Mouse (Mus musculus) induced T-regulatory cell, adult 2 months (primary cell): Measurements from ENCODE around the gene Cldn9.

Experiments used
- DNase-seq: peaks from one replicate; pipeline ENCODE4 v3.0.0-alpha.2; 2012; ENCODE audit warnings: low read depth

Gene Cldn9

DNA sequence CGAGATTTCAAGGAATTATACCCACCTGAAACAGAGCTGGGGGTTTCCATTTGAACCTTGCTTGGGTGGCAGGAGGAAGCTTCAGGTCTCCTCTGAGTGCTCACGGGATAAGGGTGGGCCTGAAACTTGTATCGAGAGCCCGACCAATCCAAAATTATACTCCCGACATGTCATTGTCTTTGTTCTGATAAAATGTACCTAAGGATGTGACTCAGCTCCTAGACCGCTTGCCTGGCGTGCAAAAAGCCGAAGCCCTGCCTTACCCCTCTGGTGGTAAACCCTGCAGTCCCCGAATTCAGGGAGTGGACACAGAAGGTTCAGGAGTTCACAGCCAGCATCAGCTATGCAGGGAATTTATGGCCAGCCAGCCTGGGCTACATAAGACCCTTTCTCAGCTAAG is 3.5 kb downstream of the Cldn9 start:
- DNase-seq: no peak

DNA sequence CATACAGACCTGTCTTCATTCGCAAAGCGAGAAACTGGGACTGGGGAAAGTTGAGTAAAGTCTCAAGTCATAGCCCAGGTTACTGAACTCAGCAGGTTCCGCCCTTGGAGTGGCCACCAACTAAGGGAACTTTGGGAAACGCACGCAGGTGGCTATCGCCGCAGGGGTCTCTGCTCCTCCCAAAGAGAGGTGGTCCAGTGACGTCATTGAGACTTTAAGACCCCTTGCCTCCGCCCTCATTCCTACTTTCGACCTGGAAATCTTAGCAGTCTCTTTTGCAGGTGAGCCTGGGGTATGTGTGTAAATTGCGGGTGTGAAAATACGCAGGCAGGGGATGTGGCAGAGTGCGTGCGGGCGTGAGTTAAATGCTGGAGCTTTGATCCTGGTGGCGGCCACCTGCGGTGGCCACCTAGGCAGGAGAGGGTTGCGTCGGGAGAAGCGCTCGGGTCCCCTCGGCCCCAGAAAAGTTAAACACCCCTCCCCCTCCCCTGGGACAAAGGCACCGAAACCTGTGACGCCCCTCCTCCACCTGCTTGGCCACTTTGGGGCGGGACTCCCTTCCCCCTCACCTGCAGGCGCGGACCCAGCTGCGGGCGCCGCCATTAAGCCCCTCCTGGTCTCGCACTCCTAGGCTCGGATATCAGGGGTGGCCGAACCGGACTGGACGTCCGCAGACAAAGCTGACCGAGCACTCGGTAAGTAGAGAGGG is 4.5 kb downstream of the Cldn9 start, which contains the start of gene Cldn6:
TSS of gene Cldn6 (plus strand) at position 123 of the 709 bp plus-strand sequence.
- DNase-seq: no peak

DNA sequence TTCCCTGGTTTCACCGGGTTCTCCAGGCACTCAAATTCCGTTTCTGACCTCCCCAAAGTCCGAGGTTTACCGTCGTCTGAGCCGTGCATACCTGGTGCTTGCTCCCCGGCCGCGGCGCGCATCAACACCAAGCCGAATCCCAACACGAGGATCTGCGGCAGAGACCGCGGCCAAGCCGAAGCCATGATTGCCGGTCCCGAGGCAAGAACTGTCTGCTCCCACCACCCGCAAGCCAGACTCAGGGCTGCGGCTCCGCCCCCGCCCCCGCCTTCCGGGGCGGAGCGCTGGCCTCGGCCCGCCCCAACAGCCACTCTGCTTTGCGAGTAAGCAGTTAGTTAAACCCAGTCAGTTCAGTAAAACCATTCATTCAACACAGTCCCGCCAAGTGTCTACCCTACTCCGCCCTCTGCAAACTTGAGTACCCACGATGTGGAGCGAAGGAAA is 6.6 kb downstream of the Cldn9 start, which contains the start of gene Tnfrsf12a:
TSS of gene Tnfrsf12a (minus strand) at position 233 of the 444 bp plus-strand sequence.
- DNase-seq: peak; percentile 95

DNA sequence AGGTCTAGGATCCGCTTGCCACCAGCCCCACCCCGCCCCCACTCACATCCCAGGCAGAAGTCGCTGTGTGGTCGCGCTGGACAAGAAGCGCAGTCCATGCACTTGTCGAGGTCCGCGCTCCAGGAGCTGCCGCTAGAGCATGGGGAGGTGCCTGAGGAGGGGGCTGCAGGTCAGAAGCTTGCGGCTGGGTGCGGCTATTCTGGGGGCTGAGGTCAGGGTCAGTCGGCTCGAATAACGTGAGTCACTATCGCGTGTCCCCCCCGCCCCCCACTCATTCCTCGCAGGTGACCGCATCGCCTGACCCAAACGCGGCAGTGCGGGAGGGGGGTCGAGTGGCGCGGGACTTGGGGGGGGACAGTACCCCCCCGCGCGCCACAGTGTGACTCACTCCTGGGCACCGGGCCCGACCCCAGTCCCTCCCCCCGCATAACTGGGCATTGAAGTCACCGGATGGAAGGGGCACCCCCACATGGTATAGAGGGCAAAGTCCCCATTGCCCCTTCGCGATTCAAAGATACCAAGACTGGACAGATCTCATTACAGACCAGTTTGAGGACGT is 7.3 kb downstream of the Cldn9 start:
- peak; percentile 65 for DNase-seq

DNA sequence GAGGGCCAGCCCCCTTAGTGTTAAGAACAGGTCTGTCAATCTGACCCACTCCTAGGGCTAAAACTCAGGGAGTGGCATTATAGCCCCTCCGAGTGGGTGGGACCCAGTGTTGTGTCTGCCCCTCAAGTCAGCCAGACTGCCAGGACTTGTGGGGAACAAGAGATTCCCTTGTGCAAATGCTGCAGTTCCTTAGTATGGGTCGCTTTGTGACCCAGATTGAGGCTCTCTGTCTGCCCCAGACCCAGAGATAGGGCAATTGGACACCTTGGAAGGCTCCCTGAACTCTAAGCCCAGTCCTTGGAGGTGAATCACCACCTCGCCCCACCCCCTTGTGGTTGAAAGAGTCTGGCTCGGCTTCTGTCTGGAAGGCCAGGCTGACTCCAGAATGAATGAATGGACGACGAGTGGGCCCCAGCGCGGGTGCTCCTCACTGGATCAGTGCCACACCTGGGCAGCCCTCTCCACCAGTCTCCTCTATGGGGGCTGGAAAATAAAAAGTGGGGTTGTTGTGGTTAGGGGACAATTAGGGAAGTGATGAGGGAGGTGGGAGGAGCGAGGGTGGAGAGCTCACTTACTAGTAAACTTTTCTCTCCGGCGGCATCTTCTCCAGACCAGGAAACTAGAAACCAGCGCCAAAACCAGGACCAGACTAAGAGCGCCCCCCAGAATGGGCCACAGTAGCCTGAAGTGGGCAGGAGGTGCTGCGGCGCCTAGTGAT is 8.1 kb downstream of the Cldn9 start:
- peak; percentile 61 for DNase-seq

DNA sequence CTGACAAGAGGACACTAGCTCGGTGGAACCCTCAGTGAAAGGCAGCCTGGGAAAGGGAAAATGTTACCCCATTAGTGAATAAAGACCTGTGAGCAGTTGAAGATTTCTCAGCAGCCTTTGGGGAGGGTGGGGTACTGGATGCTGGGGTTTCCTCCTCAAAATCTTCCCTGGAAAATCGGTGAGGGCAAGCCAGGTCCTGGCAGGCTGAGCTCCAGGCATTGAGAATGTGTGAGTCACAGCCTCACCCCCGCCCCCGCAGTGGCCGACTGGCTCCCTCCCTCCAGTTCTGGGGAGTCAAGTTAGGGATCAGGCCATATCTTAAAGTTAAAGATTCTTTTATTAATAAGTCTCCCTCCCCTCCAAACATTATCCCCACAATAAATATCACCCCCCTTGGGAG is 8.7 kb downstream of the Cldn9 start:
- DNase-seq: no peak

DNA sequence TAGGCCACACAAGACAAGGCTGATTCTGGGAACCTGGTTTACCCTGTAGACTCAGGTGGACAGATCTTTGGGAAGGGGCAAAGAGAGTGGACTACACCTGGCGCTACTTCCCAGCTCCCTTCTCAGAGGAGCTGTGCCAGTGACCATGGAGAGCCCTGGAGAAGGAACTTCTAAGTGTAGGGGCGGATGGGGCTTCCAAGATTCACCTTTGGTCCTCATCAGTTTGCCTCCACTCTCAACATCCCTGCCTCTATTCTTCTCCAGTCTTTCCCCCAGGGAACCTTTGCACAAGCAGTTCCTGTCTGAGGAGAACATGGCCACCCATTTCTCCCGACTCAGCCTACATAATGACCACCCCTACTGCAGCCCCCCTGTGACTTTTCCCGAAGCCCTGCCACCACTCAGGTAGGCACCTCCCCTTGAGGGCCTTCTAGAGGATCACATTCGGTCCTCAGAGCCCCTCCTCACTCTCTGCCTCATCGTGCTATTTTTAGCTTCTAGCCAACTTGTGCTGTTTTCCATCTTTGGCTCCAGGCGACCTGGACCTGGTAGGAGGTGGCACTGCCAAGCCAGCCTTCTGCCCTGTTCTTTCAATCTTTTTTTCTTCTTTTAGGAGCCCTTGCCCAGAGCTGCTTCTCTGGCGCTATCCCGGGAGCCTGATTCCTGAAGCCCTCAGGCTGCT is 9.4 kb downstream of the Cldn9 start:
- peak; percentile 37 for DNase-seq

DNA sequence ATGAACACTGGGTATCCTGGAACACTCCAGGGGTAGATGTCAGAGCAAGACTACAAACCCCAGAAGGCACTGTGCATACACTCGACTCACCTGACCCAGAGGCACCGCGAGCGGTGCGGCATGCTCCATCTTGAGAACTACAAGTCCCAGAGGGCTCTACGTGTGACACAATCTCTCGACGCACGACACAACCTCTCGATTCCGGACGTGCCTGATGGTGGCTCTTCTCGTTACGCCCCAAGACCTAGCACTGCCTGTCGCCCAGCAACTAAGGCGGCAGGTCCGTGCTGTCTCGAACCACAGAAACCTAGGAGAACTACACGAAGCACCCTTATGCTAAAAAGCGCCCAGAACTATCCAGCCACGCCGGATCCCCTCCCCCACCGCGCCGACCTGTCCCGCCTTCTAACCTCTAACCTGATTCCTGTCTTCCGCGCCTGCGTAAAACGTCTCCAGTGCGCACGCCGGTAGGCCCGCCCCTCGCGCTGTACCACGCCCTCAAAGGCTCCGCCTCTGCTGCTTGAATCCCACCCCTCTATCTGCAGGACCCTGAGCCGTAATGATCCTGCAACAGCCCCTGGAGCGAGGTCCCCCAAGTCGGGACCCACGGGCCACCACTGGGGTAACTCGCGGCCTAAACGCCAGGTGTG is 10.3 kb downstream of the Cldn9 start, which contains the start of the genes Hcfc1r1 and Thoc6:
TSS of gene Hcfc1r1 (plus strand) at position 173 of the 650 bp plus-strand sequence.
TSS of gene Thoc6 (minus strand) at position 459 of the 650 bp plus-strand sequence.
- DNase-seq: peak; percentile 97

DNA sequence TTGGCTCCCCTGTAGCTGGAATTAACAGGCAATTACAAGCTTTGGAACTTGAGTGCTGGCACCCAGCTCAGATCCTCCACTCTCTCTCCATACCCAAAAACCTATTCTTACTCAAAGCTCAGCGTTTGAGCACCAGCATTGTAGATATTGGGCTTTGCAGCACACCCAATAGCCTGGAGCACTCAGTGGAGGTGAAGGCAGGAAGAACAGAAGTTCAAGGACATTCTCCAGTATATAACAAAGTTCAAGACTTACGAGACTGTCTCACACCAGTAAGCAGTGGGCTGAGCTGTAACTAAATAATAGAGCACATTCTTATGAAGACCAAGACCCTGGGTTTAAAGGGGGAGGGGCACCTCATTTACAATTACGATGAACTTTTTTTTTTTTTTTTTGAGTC is 11.1 kb downstream of the Cldn9 start:
- no peak for DNase-seq

DNA sequence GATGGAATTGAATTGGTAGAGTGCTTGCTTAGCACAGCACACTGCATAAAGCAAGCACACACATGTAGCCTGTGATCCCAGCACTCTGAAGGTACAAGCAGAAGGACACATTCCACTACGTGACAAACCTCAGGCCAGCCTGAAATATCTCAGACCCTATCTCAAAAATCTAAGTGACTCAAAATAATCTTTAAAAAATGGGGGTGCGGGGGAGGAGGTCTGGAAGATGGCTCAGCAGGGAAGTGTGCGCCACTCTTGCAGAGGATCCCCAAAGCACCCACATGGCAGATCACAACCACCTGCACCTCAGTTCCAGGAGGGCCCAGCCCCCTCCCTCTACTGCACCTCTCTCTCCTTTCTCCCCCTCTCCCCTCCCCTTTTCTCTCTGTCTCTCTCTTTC is 12.3 kb downstream of the Cldn9 start:
- no peak for DNase-seq

DNA sequence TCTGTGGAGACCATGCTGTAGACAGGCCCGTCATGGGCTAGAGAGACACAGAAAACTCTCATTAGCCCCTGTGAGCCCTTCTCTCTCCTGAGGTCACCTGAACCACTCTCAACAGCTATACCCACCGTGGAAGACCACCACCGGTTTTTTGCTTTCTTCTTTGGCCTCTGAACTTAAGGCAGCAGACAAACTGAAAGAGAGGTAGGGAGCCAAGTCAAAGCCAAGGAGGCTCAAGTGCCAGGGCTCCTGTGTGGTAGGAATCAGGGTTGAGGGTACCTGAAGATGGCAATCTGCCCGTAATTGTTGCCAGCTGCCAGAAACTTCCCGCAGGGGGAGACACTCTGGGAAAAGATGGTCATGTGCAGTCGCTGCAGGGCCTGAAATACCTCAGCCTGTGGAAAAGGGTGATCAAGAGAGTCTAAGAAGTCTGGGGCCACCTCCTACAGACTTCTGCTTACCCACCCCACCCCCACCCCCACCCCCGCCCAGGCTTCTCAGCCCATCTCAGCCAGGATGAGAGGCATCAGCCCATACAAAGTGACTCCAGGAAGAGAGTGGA is 13.2 kb downstream of the Cldn9 start:
- no peak for DNase-seq

DNA sequence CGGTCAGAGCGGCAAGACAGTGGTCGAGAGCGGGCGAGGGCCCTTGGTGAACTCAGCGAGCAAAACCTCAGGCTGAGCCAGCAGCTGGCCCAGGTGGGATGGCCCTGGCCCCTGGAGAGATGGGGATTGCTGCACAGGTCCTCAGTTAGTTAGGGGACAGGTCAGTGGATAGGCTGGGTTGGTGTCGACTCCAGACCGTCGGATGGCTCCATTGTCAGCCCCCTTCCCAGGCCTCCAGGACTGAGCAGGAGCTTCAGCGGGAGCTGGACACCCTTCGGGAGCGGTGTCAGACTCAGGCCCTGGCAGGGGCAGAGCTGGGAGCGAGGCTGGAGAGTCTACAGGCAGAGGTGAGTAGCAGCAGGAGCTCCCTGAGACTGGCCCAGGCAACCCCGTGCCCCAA is 18.3 kb downstream of the Cldn9 start:
- DNase-seq: no peak

DNA sequence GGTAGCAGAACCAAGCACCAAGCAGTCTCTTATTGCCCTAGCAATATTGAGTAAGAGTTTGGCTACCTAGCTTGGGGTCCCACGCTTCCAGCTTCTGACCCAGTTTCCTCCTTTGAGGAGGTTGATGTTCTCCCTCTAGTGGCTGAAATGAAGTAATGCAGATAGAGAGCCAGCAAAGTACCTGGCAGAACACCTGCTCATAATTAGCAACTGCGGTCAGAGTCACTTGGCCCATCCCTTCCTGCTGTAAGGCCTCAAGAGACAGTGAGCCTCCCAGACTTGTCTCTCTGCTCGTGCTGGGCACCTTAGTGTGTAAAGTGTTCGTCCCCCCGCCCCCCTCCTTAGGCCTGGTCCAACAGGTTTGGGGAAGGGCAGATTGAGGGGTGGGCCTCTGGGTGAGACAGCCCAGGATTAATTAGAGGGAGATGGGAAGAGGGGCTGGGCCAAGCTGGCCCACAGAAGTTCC is 19.2 kb downstream of the Cldn9 start:
- DNase-seq: peak; percentile 78

DNA sequence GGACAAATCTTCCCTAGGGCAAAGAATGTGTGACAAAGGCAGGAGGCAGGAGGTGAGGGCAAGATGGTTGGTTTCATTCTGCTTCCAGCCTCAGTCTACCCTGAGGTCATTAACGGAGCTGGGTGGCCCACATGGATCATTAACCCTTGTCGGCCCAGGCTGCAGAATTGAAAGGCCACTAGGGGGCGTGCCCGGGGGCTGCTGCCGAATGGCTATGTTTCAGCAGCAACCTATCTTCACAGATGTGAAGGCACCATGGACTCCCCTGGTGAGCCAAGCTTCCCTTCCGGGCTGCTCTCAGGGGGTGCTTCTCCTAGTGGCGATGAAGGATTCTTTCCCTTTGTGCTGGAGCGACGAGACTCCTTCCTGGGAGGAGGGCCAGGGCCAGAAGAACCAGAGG is 22.3 kb downstream of the Cldn9 start:
- peak; percentile 68 for DNase-seq

DNA sequence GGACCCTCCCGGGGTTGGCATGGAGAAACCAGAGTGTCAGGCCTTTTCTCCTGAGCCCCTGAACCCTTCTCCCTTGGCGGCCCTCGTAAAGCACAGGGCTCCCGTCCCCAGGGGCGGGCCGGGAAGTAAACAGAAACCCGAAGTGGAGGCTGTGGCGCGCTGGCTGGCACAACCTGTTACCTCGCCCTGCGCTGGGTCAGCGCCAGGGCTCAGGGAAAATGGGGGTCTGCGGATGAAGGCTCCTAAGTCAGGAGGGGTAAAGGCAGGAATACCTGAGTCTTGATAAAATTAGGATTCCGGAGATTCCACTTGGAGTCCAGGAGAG is 23.0 kb downstream of the Cldn9 start:
- DNase-seq: no peak

DNA sequence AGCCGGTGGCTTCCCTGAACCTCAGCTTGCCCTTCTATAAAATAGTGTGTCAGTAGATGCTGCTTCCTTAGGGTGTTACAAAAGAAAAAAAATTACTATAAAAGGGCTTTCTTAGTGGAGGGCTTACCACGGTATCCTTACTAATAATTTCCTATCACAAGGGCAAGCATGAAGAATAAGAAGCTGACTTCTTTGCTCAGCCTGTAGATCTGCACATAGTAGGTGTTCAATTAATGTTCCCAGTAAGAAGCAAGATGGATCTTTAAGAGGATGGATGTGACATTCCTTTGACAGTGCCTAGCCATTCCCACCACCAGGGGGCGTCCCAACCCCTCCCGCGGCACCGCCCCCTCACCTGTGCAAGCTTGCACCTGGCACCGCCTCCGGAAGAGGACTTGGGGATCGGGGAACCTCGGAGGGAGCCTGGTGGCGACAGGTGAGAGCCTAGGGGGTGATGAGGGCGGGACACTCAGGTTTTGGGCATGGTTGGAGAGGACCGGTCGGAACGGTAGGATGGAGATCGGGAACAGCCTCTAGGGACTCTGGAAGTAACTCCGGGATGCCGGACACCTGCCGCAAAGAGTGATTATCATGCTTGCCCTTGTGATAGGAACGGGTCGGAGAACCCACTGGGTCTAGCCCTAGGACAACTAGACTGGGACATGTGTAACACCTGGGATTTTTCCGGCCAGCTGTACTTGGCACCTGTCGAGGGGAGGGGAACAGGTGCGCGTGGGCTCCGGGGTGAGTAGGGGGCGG is 23.5 kb downstream of the Cldn9 start, which contains the start of gene Bicdl2:
TSS of gene Bicdl2 (plus strand) at position 390 of the 759 bp plus-strand sequence.
- DNase-seq: peak; percentile 73

DNA sequence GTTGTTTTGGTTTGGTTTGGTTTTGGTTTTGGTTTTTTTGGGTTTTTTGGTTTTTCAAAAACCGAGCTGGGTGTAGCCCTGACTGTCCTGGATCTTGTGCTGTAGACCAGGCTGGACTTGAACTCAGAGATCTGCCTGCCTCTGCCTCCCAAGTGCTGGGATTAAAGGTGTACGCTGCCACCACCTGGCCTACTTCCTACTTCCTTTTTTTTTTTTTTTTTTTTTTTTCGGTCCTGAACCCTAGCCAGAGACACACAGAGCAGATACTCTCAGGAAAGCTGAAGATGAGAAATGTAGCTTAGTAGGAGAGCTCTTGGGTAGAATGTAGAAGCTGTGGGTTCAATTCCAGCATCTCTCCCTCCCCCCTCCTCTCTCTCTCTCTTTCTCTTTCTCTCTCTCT is 25.4 kb downstream of the Cldn9 start:
- no peak for DNase-seq

DNA sequence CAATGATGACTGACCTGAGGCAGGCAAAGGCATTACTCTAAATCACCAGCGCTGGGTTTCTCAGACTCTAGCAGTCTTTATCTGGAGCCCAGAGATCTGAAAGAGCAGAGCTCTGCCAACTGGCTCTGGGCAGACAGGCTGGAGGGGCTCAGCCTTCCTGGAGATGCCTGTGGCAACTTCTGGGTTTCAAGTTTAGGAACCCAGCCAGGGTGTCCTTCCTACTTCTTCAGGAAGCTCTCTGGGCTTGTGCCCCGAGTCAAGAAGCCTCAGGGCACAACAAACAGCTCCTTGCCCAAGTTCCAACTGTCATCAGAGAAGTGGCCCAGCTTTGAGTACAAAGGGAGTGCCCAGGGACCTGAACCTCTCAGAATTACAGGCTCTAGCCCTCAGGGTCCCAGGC is 29.4 kb downstream of the Cldn9 start:
- DNase-seq: no peak

DNA sequence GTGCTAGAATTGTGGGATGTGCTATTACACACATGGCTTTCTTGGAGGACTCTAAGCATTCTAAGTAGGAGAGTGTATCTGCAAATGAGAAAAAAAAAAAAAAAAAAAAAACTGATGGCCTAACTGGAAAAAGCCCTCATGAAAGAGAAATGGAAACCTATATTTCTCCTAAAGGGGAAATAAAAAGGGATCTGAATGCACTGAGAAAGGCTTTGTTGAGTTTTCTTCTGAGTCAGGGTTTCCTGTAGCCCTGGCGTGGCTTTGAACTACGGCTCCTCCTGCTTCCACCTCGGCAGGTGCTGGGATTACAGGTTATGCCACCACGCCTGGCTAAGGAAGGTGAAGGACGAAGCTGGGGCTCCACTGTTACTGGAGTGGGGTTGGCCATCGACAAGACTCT is 29.8 kb downstream of the Cldn9 start:
- DNase-seq: no peak

DNA sequence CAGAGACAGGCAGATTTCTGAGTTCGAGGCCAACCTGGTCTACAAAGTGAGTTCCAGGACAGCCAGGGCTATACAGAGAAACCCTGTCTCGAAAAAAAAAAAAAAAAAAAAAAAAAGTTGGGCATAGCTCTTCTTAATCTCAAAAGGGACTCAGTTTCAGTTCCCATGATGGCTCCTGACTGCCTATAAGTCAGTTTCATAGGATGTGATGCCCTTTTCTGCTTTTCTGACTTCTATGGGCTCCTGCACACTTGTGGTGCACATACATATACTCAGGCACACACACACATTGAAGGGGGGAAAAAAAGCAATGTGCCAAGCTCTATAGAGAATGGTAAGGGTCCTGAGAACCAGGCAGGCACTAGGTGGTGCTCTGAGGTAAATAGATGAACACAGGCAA is 30.5 kb downstream of the Cldn9 start:
- DNase-seq: no peak

DNA sequence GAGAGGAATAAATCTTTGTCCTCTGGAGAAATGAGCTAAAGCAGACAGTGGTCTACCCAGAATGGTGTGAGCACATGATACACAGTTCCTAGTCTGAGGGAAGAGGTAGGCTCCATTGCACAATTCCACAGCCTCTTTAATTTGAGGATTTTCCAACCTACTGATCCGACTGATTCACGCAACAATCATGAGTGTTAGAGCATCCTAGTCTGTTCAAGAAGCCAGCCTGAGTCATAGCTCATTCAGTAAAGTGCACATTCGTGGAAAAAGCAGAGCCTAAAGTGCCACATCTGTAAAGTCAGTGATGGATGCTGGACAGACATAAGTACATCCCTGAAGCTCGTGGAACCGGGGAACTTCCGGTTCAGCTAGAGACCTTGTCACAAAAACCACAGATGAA is 32.5 kb downstream of the Cldn9 start:
- DNase-seq: no peak
